Mouse (Mus musculus) limb, embryonic 15.5 days (tissue): ENCODE results near the gene Hoxc5. TPM values are rescaled to one million over a fixed set of nuclear protein-coding genes. Genes with fewer than 3 reads are reported as not detected.

Source experiments
- ATAC-seq: fragments of 200-750 bp; cut with Nextera tagmentation; 2 replicates; pipeline ENCODE4 v1.8.0; 2017; ENCODE audit warnings: low read depth, moderate TSS enrichment; ENCODE audit not compliant: insufficient number of reproducible peaks, low FRiP score, low TSS enrichment
- H3K27ac ChIP-seq: fragments of 300-500 bp; sonication (generic); 2 replicates; pipeline ENCODE4 v1.5.1; 2015; ENCODE audit warnings: moderate library complexity, mild to moderate bottlenecking, inconsistent platforms
- H3K27me3 ChIP-seq: fragments of 300-500 bp; sonication (generic); 2 replicates; pipeline ENCODE4 v1.6.1; 2015; ENCODE audit warnings: inconsistent platforms
- H3K36me3 ChIP-seq: fragments of 300-500 bp; sonication (generic); 2 replicates; pipeline ENCODE4 v1.6.1; 2015; ENCODE audit warnings: inconsistent platforms
- H3K4me1 ChIP-seq: fragments of 300-500 bp; sonication (generic); 2 replicates; pipeline ENCODE4 v1.6.1; 2015; ENCODE audit warnings: inconsistent platforms
- H3K4me2 ChIP-seq: fragments of 300-500 bp; sonication (generic); 2 replicates; pipeline ENCODE4 v1.6.1; 2015; ENCODE audit warnings: mild to moderate bottlenecking, inconsistent platforms
- H3K4me3 ChIP-seq: fragments of 300-500 bp; sonication (generic); 2 replicates; pipeline ENCODE4 v1.5.1; 2015; ENCODE audit warnings: mild to moderate bottlenecking, inconsistent platforms
- H3K9ac ChIP-seq: fragments of 300-500 bp; sonication (generic); 2 replicates; pipeline ENCODE4 v1.6.1; 2015; ENCODE audit warnings: inconsistent platforms
- H3K9me3 ChIP-seq: fragments of 300-500 bp; sonication (generic); 2 replicates; pipeline ENCODE4 v1.6.1; 2016; ENCODE audit warnings: inconsistent platforms
- WGBS: fragments of 180-500 bp; shearing (Covaris S2); methylation state at CpG from one replicate; pipeline ENCODE4 v1.1.7; 2015; 5-methylcytosine and 5-hydroxymethylcytosine counted together
- polyA plus RNA-seq: library from polyadenylated mRNA; unstranded; fragments of >200 nt; fragmentation: Nextera tagmentation; extraction: Ambion mirVana; gene quantifications from 2 replicates; pipeline ENCODE4 v1.2.1, GENCODE M21; 2015

Hoxc5 gene
- polyA plus RNA-seq, 1 experiment from 2014 or later: 2.3 TPM

DNA sequence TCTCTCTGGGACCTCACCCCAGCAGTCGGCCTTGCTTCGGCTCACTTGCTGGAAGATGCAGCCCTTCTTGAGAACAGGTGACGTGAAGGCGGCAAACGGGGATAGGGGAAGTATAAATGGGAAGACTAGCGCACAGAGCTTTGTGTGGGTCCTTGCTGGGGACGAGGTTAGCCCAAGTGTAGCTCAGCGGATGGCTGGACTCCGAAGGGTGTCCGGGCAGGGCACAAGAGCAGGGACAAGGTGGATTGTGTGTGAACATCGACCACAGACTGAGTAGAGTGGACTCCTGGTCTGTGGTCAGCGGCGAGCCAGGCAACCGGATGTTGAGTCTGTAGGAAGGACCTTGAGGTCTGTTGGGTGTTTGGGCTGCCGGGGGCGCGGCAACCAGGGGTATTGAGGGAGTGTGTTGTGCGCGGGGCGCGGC, 8.5 kb downstream of the Hoxc5 start:
- H3K27me3 ChIP-seq: peaks cover 97% of the 10 kb centered on the region
- peak overlapping the region; percentile 28 for H3K4me3 ChIP-seq
- ATAC-seq: no peak
- 4% methylated on average over 21 of the region's 21 CpGs for WGBS
- peaks cover 25% of the 10 kb centered on the region for H3K4me1 ChIP-seq
- H3K36me3 ChIP-seq: no peaks in the 10 kb centered on the region
- no peak overlapping the region for H3K9ac ChIP-seq
- H3K4me2 ChIP-seq: peak overlapping the region; percentile 39
- H3K27ac ChIP-seq: no peak overlapping the region
- H3K9me3 ChIP-seq: no peaks in the 10 kb centered on the region

DNA sequence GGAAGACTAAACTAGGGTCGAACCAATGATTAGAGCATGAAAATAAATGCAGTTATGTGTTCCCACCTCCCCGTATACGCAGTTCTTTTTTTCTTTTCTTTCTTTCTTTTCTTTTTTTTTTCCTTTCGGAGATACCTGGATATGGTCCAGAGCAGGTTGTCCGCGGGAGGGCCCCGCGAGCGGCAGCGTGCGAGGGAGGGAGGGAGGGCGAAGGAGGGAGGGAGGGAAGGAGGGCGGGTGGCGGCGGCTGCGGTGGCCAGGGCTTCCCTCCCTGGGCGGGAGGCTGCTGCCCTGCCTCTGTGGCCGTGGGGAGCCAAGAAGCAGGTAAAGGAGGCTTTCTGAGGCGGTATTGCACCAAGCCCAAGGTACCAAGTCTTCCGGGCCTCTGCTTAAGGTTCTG, 8.9 kb downstream of the Hoxc5 start, which contains the start of gene Hoxc9:
TSS of gene Hoxc9 (plus strand) at position 269 of the 400 bp plus-strand sequence.
- ATAC-seq: no peak
- H3K4me2 ChIP-seq: peak within 1 kb of the TSS; percentile 39
- 5% methylated on average over 20 of the region's 20 CpGs for WGBS
- H3K36me3 ChIP-seq: no peaks in the 10 kb centered on the region
- H3K27me3 ChIP-seq: peaks cover 97% of the 10 kb centered on the region
- H3K9ac ChIP-seq: no peak within 1 kb of the TSS
- no peaks in the 10 kb centered on the region for H3K9me3 ChIP-seq
- H3K27ac ChIP-seq: peak within 1 kb of the TSS; percentile 29; the same call in 1 of the 2 replicates
- H3K4me1 ChIP-seq: peaks cover 29% of the 10 kb centered on the region
- peak within 1 kb of the TSS; percentile 28 for H3K4me3 ChIP-seq

DNA sequence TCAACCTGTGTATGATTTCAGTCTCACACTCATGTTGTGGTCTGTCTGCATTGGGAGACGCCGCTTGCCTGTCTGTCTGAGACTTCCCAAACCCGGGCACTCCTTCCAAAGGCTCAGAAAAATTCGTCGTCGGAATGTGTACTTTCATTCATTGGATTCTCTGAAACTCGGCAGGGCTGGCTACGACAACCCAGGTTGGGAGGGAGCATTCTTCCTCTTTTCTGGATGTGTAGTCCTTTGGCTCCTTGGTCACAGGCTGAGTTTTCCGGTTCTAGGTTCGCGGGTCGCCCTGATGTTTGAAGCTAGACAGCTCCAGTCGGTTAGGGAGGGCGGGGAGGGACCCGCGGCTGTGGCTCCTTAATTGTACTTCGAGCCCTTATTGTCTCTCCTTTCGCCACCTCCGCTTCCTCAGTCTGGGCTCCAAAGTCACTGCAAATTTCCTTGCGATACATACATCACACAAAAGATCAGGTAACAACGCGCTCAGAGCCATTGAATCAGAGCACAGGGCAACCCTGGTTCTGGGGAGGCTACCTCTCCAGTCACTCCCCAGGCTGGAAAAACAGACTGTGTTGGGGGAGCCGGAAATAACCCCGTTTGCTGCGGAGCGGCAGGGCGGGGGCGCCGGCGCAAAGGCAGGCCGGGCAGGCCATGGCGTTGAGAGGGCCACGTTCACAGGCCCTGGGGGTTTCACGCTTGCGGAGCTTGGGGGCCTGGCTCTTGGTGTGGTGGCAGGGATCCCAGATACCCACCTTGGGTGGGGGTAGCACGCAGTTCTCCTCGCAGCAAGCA, 9.6 kb downstream of the Hoxc5 start:
- Histone ChIP-seq H3K36me3 (no peaks in the 10 kb centered on the region), H3K27ac (peak overlapping the region; percentile 29; the same call in 1 of the 2 replicates), H3K4me1 (peaks cover 35% of the 10 kb centered on the region), H3K4me2 (peak overlapping the region; percentile 39), H3K4me3 (peak overlapping the region; percentile 28), H3K9ac (no peak overlapping the region), H3K27me3 (peaks cover 97% of the 10 kb centered on the region), H3K9me3 (no peaks in the 10 kb centered on the region)
- no peak for ATAC-seq
- 4% methylated on average over 37 of the region's 37 CpGs for WGBS

DNA sequence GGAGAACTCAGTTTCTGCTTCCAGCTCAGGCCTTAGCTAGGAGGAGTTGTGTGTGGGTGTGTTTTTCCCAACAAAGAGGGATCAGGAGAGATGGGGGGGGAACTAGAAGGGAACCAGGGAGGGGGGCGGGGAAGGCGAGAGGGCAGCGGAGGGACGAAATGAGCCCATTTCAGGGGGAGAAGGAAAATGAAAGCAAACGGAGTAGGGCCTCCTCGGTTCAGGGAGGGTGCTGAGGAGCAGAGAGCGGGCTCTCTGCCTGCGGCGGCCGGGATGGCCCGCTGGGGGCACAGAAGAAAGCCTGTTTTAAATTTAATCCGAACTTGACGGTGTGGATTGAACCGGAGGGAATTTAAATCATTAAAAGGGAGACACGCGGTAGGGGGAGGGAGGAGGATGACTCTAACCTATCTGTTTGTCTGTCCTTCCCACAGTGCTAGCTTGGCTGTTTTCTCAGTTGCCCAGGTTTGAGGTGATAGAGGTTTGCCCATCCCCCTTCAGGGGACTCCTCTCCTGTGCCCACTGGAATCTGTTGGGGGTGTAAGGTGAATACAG, 10.3 kb downstream of the Hoxc5 start:
- no peak for ATAC-seq
- peak overlapping the region; percentile 39 for H3K4me2 ChIP-seq
- 8% methylated on average over 15 of the region's 16 CpGs for WGBS
- H3K27ac ChIP-seq: peak overlapping the region; percentile 29; the same call in 1 of the 2 replicates
- H3K27me3 ChIP-seq: peaks cover 97% of the 10 kb centered on the region
- H3K9me3 ChIP-seq: no peaks in the 10 kb centered on the region
- no peaks in the 10 kb centered on the region for H3K36me3 ChIP-seq
- H3K9ac ChIP-seq: peak overlapping the region; percentile 14; the same call in 1 of the 2 replicates
- peak overlapping the region; percentile 28 for H3K4me3 ChIP-seq
- H3K4me1 ChIP-seq: peaks cover 42% of the 10 kb centered on the region

DNA sequence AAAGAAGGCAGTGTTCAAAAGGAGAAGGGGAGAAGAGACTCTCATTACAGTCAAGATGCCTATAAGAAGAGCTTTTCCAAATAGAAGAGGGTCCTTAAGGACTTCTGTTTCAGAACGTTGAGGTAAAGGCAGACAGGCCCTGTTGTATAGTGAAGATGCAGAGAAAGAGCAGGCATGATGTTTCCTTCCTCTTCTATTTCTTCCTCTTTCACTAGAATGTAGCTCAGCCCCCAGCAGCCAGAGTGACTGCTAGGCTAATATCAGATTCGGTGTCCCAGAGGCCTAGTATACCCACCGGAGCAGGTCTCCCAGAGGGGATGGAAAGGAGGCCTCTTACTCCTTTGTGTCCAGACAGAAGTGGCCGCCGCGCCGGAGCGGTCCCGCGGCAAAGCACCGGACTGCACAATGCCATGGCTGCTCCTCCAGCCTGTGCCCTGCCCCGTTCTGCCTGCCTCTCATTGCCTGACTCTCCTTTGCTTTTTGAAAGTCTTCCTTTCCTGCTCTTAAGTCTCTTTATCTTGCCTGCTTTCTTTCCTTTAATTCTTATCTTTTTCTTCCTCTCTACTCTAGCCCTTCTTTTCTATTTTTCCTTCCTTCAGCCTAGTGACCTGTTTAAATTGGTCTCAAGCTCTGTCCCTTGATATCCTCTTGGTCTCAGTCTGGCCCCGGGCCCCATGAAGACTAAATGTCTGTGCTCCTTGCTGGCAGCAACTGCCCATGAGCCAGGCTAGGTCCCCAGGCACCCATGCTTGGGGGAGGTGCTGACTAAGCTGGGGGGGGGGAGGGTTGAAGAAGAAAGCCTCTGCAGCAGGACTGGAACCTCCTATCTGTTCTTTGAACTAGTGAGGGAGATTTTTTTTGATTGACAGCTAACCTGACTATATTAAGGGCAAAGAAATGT, 11.6 kb downstream of the Hoxc5 start:
- Histone ChIP-seq H3K4me1 (peaks cover 41% of the 10 kb centered on the region), H3K36me3 (no peaks in the 10 kb centered on the region), H3K27me3 (peaks cover 95% of the 10 kb centered on the region), H3K27ac (no peak overlapping the region), H3K4me3 (no peak overlapping the region), H3K4me2 (no peak overlapping the region), H3K9me3 (no peaks in the 10 kb centered on the region), H3K9ac (no peak overlapping the region)
- 15% methylated on average over 13 of the region's 13 CpGs for WGBS
- ATAC-seq: no peak

DNA sequence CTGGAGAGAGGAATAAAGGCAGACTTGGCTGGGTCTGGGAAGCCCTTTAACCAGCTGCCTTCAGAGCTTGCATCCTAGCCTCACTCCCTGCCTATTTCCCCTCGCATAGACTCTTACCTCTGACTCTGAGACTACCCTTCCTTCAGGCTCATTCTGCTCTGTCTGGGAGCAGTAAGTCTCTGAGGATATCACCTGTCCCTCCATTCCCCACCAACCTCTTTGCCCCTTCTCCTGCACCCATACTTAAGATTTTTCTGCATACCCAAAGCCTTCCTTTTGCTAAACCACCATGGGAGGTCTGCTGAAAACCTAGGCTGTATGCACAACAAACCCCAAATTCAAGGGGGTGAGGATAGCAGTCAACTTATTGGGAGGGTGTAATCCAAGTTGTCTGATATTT, 12.7 kb downstream of the Hoxc5 start:
- 8% methylated on average over 1 of the region's 1 CpGs for WGBS
- H3K27ac ChIP-seq: no peak overlapping the region
- H3K9me3 ChIP-seq: no peaks in the 10 kb centered on the region
- H3K27me3 ChIP-seq: peaks cover 93% of the 10 kb centered on the region
- H3K36me3 ChIP-seq: no peaks in the 10 kb centered on the region
- 0 out of 2 replicates have a peak overlapping the region, but pooled peaks have one; percentile 69 for H3K4me2 ChIP-seq
- H3K4me1 ChIP-seq: peaks cover 41% of the 10 kb centered on the region
- no peak overlapping the region for H3K9ac ChIP-seq
- no peak overlapping the region for H3K4me3 ChIP-seq
- ATAC-seq: no peak

DNA sequence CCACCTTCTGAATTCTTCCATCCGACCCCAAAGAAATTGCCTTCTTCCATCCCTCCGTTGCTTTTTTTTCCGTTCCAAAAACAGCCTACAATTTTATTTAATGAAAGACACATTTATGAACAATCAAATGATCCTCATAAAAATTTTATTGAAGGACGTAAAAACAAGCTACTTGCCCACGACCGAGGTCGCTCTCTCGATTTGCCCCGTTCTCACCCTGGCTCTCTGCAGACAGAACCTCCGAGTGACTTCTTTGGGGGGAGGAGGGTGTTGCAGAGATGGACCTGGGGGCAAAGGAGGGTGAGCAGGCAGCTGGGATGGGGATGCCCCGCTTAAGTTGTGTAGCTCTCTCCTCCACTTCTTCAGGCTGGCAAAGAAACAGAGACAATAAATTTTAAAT, 13.1 kb downstream of the Hoxc5 start:
- peaks cover 93% of the 10 kb centered on the region for H3K27me3 ChIP-seq
- no peak overlapping the region for H3K27ac ChIP-seq
- H3K4me2 ChIP-seq: peak overlapping the region; percentile 69; the same call in 1 of the 2 replicates
- H3K9me3 ChIP-seq: no peaks in the 10 kb centered on the region
- peaks cover 41% of the 10 kb centered on the region for H3K4me1 ChIP-seq
- ATAC-seq: no peak
- no peaks in the 10 kb centered on the region for H3K36me3 ChIP-seq
- 5% methylated on average over 11 of the region's 11 CpGs for WGBS
- no peak overlapping the region for H3K9ac ChIP-seq
- peak overlapping the region; percentile 46; the same call in 1 of the 2 replicates for H3K4me3 ChIP-seq

DNA sequence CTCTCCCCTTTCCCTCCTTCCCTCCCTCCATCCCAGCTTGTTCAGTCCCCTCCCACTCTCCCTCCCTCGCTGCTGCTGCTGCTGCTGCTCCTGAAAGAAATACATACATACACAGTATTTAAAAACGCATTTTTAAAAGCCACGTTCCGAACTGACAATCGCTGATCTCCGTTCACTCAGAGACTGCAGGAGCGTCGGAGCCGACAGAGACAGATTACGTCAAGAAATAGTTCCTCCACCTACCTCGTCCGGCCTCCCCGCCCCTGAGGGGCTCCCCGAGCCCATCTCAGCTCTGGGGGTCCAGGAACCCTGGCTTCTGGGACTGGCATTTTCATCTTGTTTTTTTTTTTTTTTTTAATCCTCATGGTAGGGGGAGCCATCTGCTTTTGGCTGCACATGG, 13.7 kb downstream of the Hoxc5 start:
- Histone ChIP-seq H3K4me2 (peak overlapping the region; percentile 69), H3K4me1 (peaks cover 36% of the 10 kb centered on the region), H3K27me3 (peaks cover 93% of the 10 kb centered on the region), H3K27ac (peak overlapping the region; percentile 50; the same call in 1 of the 2 replicates), H3K9ac (no peak overlapping the region), H3K4me3 (peak overlapping the region; percentile 46), H3K36me3 (no peaks in the 10 kb centered on the region), H3K9me3 (no peaks in the 10 kb centered on the region)
- no peak for ATAC-seq
- under 1% methylated on average over 14 of the region's 14 CpGs for WGBS

DNA sequence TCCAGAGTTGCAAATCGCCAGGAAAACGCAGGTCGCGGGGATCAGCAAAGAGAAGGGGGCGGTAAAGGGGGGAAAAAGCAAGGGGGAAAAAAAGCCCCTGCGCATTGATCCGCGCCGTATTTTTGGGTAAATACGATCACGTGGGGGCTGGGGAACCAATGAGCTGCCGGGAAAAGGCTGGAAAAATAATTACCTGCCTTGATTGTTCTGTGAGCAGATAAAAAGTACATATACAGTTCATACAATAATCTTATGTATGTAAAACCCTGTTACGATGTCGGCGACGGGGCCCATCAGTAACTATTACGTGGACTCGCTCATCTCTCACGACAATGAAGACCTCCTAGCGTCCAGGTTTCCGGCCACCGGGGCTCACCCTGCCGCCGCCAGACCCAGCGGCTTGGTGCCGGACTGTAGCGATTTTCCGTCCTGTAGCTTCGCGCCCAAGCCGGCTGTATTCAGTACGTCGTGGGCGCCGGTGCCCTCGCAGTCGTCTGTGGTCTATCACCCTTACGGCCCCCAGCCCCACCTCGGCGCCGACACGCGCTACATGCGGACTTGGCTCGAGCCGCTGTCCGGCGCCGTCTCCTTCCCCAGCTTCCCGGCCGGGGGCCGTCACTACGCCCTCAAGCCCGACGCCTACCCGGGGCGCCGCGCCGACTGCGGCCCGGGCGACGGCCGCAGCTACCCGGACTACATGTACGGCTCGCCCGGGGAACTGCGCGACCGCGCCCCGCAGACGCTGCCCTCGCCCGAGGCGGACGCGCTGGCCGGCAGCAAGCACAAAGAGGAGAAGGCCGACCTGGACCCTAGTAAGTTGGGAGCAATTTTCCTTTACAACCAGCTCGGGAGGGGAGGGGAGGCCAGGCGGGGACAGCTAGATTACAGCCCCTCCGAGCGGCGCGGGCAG, 14.4 kb downstream of the Hoxc5 start:
- WGBS: under 1% methylated on average over 86 of the region's 88 CpGs
- H3K27ac ChIP-seq: peak overlapping the region; percentile 47
- H3K4me1 ChIP-seq: peaks cover 32% of the 10 kb centered on the region
- peak overlapping the region; percentile 69 for H3K4me2 ChIP-seq
- no peak for ATAC-seq
- H3K27me3 ChIP-seq: peaks cover 93% of the 10 kb centered on the region
- H3K9me3 ChIP-seq: no peaks in the 10 kb centered on the region
- no peaks in the 10 kb centered on the region for H3K36me3 ChIP-seq
- peak overlapping the region; percentile 37; the same call in 1 of the 2 replicates for H3K9ac ChIP-seq
- H3K4me3 ChIP-seq: peak overlapping the region; percentile 46

DNA sequence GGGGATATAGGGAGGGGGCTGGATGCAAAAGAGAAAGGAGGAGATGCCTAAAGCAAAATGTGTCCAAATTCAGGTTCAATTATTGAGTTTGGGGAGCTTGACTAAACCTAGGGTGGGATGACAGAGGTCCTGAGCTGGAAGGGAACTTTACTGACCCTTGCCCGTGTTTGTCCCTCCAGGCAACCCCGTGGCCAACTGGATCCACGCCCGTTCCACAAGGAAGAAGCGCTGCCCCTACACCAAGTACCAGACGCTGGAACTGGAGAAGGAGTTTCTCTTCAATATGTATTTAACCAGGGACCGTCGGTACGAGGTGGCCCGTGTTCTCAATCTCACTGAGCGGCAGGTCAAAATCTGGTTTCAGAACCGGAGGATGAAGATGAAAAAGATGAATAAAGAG, 16.5 kb downstream of the Hoxc5 start:
- H3K4me2 ChIP-seq: no peak overlapping the region
- peaks cover 30% of the 10 kb centered on the region for H3K4me1 ChIP-seq
- WGBS: 19% methylated on average over 12 of the region's 12 CpGs
- no peak overlapping the region for H3K9ac ChIP-seq
- H3K27me3 ChIP-seq: peaks cover 93% of the 10 kb centered on the region
- H3K9me3 ChIP-seq: no peaks in the 10 kb centered on the region
- no peaks in the 10 kb centered on the region for H3K36me3 ChIP-seq
- no peak overlapping the region for H3K27ac ChIP-seq
- no peak for ATAC-seq
- no peak overlapping the region for H3K4me3 ChIP-seq

DNA sequence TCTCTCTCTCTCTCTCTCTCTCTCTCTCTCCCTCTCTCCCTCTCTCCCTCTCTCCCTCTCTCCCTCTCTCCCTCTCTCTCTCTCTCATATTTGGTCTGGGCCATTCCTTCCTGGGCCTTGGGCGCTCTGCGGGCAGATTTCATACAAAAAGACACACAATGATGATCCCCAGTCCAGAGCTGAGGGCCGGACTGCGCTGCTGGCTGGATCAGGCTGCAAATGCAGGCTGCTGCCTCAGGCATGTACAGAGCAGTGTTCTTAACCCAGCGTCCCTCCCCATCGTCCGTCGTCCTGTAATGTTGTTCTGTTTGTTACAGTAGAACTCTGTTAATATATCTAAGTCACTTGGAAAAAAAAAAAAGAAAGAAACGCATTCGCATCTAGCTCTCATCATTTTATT, 17.3 kb downstream of the Hoxc5 start:
- H3K9me3 ChIP-seq: no peaks in the 10 kb centered on the region
- H3K27ac ChIP-seq: no peak overlapping the region
- H3K9ac ChIP-seq: no peak overlapping the region
- no peak overlapping the region for H3K4me3 ChIP-seq
- peaks cover 93% of the 10 kb centered on the region for H3K27me3 ChIP-seq
- WGBS: 18% methylated on average over 10 of the region's 10 CpGs
- peaks cover 30% of the 10 kb centered on the region for H3K4me1 ChIP-seq
- H3K36me3 ChIP-seq: no peaks in the 10 kb centered on the region
- ATAC-seq: no peak
- H3K4me2 ChIP-seq: no peak overlapping the region
